ENCODE assay signal across 11 mouse cellular contexts in the genomic region with DNA sequence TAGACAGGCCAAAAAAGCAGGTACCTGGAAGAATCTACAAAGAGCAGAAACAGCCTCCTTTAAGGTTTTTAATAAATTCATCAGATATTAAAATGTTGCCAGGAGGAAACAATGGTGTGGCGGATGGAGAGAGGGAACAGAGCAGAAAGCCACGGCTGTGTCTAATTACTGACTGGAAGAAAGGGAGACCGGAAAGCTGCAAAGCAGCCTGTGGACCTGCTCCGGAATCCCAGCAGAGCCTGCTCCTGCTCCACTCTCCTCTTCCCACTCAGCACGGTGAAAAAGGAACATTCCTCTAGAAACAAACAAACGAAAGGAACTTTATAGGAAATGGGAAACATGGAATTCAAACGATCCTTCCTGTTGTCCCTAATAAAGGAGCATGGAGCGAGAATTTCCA.
DNase-seq lines count a peak whose midpoint lies in the region; ATAC-seq lines count a peak whose summit lies in the region.
"Had no signal": no experiment of that assay in that cellular context is flagged by ENCODE, and none has a peak within 500 bp of the region (broad histone marks: within the 10 kb centered on the region; RNA-seq: fewer than 3 reads in every experiment).

No protein-coding gene starts in this region.

- H3K4me2 ChIP-seq in hindbrain, embryonic 12.5 days (replicated peaks), result no peak overlapping the region
- peak overlapping the region; percentile 11; the same call in 1 of the 2 replicates for H3K4me2 ChIP-seq in midbrain, embryonic 12.5 days (replicated peaks)
- H3K4me2 ChIP-seq in midbrain, embryonic 13.5 days (replicated peaks), result no peak overlapping the region
- 0 out of 2 replicates have a peak overlapping the region, but pooled peaks have one; percentile 4 for H3K4me2 ChIP-seq in intestine, embryonic 15.5 days (replicated peaks)
- H3K4me2 ChIP-seq: neural tube, embryonic 13.5 days had no signal

- H3K9ac ChIP-seq in hindbrain, embryonic 12.5 days, result no peak overlapping the region
- no peak overlapping the region for H3K9ac ChIP-seq in midbrain, embryonic 12.5 days (replicated peaks)
- no peak overlapping the region for H3K9ac ChIP-seq in midbrain, embryonic 13.5 days (replicated peaks)
- H3K9ac ChIP-seq in intestine, embryonic 15.5 days, result no peak overlapping the region
- H3K9ac ChIP-seq: neural tube, embryonic 13.5 days had no signal

- ATAC-seq in hindbrain, embryonic 12.5 days (ENCODE audit: low FRiP score), result no peak
- ATAC-seq in midbrain, embryonic 12.5 days (ENCODE audit: low FRiP score, low read depth), result no peak
- ATAC-seq in midbrain, embryonic 13.5 days, result no peak
- no peak for ATAC-seq in intestine, embryonic 15.5 days

- DNase-seq in hindbrain, embryonic 10.5 days (ENCODE audit: low spot score), result peak; percentile 6
- DNase-seq in ovary, postnatal 14 days (ENCODE audit: low spot score), result no peak
- DNase-seq in cerebellum, postnatal 25 days, result no peak
- DNase-seq: cerebellum, postnatal 14 days; heart, postnatal 4 days had no signal

- H3K36me3 ChIP-seq in hindbrain, embryonic 10.5 days, result no peaks in the 10 kb centered on the region
- H3K36me3 ChIP-seq in hindbrain, embryonic 12.5 days, result no peaks in the 10 kb centered on the region
- no peaks in the 10 kb centered on the region for H3K36me3 ChIP-seq in midbrain, embryonic 12.5 days
- H3K36me3 ChIP-seq in midbrain, embryonic 13.5 days, result no peaks in the 10 kb centered on the region
- no peaks in the 10 kb centered on the region for H3K36me3 ChIP-seq in intestine, embryonic 15.5 days
- H3K36me3 ChIP-seq: neural tube, embryonic 13.5 days had no signal

- peak overlapping the region; percentile 56; the same call in 1 of the 2 replicates for H3K27ac ChIP-seq in hindbrain, embryonic 10.5 days
- no peak overlapping the region for H3K27ac ChIP-seq in hindbrain, embryonic 12.5 days
- H3K27ac ChIP-seq in midbrain, embryonic 12.5 days (replicated peaks), result no peak overlapping the region
- H3K27ac ChIP-seq in midbrain, embryonic 13.5 days, result no peak overlapping the region
- peak overlapping the region; percentile 30 for H3K27ac ChIP-seq in intestine, embryonic 15.5 days
- H3K27ac ChIP-seq: neural tube, embryonic 13.5 days had no signal

- no peaks in the 10 kb centered on the region for H3K27me3 ChIP-seq in hindbrain, embryonic 10.5 days (ENCODE audit: insufficient read depth, poor library complexity, severe bottlenecking)
- H3K27me3 ChIP-seq in hindbrain, embryonic 12.5 days, result no peaks in the 10 kb centered on the region
- no peaks in the 10 kb centered on the region for H3K27me3 ChIP-seq in midbrain, embryonic 12.5 days
- no peaks in the 10 kb centered on the region for H3K27me3 ChIP-seq in midbrain, embryonic 13.5 days
- H3K27me3 ChIP-seq in intestine, embryonic 15.5 days (replicated peaks), result no peaks in the 10 kb centered on the region
- H3K27me3 ChIP-seq: CH12.LX; neural tube, embryonic 13.5 days had no signal

- no peak overlapping the region for H3K4me3 ChIP-seq in hindbrain, embryonic 10.5 days
- H3K4me3 ChIP-seq in hindbrain, embryonic 12.5 days, result no peak overlapping the region
- H3K4me3 ChIP-seq in midbrain, embryonic 12.5 days, result no peak overlapping the region
- H3K4me3 ChIP-seq in midbrain, embryonic 13.5 days (replicated peaks), result no peak overlapping the region
- no peak overlapping the region for H3K4me3 ChIP-seq in intestine, embryonic 15.5 days (replicated peaks)
- H3K4me3 ChIP-seq: neural tube, embryonic 13.5 days had no signal

- 0 out of 2 replicates have a peak, but pooled peaks cover 3% of the 10 kb centered on the region for H3K4me1 ChIP-seq in hindbrain, embryonic 10.5 days (replicated peaks)
- H3K4me1 ChIP-seq in hindbrain, embryonic 12.5 days, result no peaks in the 10 kb centered on the region
- H3K4me1 ChIP-seq in midbrain, embryonic 12.5 days, result no peaks in the 10 kb centered on the region
- H3K4me1 ChIP-seq in midbrain, embryonic 13.5 days (replicated peaks), result no peaks in the 10 kb centered on the region
- H3K4me1 ChIP-seq in intestine, embryonic 15.5 days (replicated peaks), result peaks cover 8% of the 10 kb centered on the region
- H3K4me1 ChIP-seq: neural tube, embryonic 13.5 days had no signal

- WGBS in hindbrain, embryonic 10.5 days, result 51% methylated on average over 8 of the region's 8 CpGs
- 47% methylated on average over 8 of the region's 8 CpGs for WGBS in hindbrain, embryonic 12.5 days
- 58% methylated on average over 8 of the region's 8 CpGs for WGBS in midbrain, embryonic 12.5 days
- WGBS in midbrain, embryonic 13.5 days, result 66% methylated on average over 8 of the region's 8 CpGs
- WGBS in intestine, embryonic 15.5 days, result 21% methylated on average over 8 of the region's 8 CpGs

- no peaks in the 10 kb centered on the region for H3K9me3 ChIP-seq in hindbrain, embryonic 10.5 days
- no peaks in the 10 kb centered on the region for H3K9me3 ChIP-seq in hindbrain, embryonic 12.5 days (replicated peaks)
- H3K9me3 ChIP-seq in midbrain, embryonic 12.5 days, result no peaks in the 10 kb centered on the region
- H3K9me3 ChIP-seq in midbrain, embryonic 13.5 days, result no peaks in the 10 kb centered on the region
- no peaks in the 10 kb centered on the region for H3K9me3 ChIP-seq in intestine, embryonic 15.5 days
- H3K9me3 ChIP-seq: neural tube, embryonic 13.5 days had no signal

Comparison
In these comparisons a context has a peak if more than half of its experiments do, and no peak if none do; other contexts are left out.
1. H3K27ac ChIP-seq: peak in hindbrain, embryonic 10.5 days (single experiment) and intestine, embryonic 15.5 days (single experiment); none in hindbrain, embryonic 12.5 days (single experiment), midbrain, embryonic 12.5 days (single experiment) and midbrain, embryonic 13.5 days (single experiment).
2. H3K4me2 ChIP-seq: peak in midbrain, embryonic 12.5 days (single experiment) and intestine, embryonic 15.5 days (single experiment); none in hindbrain, embryonic 12.5 days (single experiment) and midbrain, embryonic 13.5 days (single experiment).